Mouse (Mus musculus) macrophage (primary cell): Measurements from ENCODE around the gene Glmp. TPM values are rescaled to one million over a fixed set of nuclear protein-coding genes. Genes with fewer than 3 reads are reported as not detected.

ENCODE experiments used
- H3K27ac ChIP-seq: fragments of 350-480 bp; formaldehyde crosslinking; 2 replicates; pipeline ENCODE4 v1.9.0; 2021
- H3K36me3 ChIP-seq: fragments of 350-480 bp; formaldehyde crosslinking; 2 replicates; pipeline ENCODE4 v1.9.0; 2021; ENCODE audit errors: inconsistent target
- H3K4me3 ChIP-seq: fragments of 350-480 bp; formaldehyde crosslinking; 2 replicates; pipeline ENCODE4 v1.9.0; 2021; ENCODE audit errors: inconsistent target
- H3K79me2 ChIP-seq: fragments of 350-480 bp; formaldehyde crosslinking; 2 replicates; pipeline ENCODE4 v1.9.0; 2021; ENCODE audit errors: inconsistent target
- WGBS: methylation state at CpG from one replicate; pipeline ENCODE4 v1.1.7; 2026; ENCODE audit warnings: inconsistent platforms; ENCODE audit not compliant: missing documents; 5-methylcytosine and 5-hydroxymethylcytosine counted together
- polyA plus RNA-seq: library from polyadenylated mRNA; stranded (reverse); fragments of 250-400 nt; gene quantifications from 3 replicates; pipeline ENCODE4 v1.2.4, GENCODE M21; 2018; ENCODE audit warnings: inconsistent platforms

The Glmp gene
- polyA plus RNA-seq, 1 experiment from 2014 or later: 393 TPM

DNA sequence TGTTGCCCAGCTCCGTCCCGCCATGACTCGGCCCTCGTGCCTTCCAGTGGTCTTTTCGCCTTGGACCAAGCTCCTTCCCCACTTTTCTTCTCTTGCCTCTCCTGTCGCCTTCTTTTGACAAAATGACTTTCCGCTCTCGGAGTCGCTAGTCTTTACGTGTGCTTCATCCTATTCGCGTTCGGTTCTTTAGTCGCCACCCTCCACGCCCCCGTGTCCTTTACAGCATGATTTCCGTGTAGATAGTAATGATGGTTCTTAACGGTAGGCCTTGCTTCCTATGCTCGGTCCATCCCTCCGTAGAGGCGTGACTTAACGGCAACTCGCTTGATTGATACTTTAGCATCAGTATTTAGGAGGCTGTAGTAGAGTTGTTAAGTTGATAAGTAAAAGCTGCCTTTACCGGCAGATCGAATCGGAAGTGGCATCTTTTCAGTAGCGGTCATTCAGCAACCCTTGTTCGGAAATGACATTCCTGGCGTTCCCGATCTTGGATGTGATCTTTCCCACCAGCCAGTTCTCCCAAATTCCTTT, 27.4 kb upstream of the Glmp start:
- Histone ChIP-seq H3K4me3 (peak overlapping the region; percentile 100), H3K27ac (peak overlapping the region; percentile 82)
- under 1% methylated on average over 28 of the region's 30 CpGs for WGBS

DNA sequence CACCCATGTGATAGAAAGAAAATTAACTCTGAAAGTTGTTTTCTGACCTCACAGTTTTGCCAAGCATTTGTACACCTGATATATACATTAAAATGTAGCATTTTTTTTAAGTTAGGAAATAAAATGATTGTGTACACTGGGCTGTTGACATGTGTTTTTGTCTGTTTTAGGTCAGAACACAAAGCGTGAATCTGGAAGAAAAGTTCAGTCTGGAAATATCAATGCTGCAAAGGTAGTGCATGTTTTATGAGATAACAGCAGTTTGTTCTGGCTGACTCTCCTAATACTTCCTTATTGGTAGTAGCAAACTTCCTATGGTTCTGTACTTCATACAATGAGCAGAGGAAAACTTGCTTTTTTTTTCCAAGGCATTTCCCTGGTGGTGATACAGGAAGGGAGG, 25.7 kb upstream of the Glmp start:
- H3K27ac ChIP-seq: no peak overlapping the region
- 89% methylated on average over 1 of the region's 1 CpGs for WGBS
- H3K36me3 ChIP-seq: peaks cover 43% of the 10 kb centered on the region
- no peak overlapping the region for H3K4me3 ChIP-seq
- H3K79me2 ChIP-seq: peaks cover 37% of the 10 kb centered on the region

More for the DNA sequence above, 27.4 kb upstream of the Glmp start:
- peaks cover 37% of the 10 kb centered on the region for H3K79me2 ChIP-seq
- peaks cover 25% of the 10 kb centered on the region for H3K36me3 ChIP-seq

DNA sequence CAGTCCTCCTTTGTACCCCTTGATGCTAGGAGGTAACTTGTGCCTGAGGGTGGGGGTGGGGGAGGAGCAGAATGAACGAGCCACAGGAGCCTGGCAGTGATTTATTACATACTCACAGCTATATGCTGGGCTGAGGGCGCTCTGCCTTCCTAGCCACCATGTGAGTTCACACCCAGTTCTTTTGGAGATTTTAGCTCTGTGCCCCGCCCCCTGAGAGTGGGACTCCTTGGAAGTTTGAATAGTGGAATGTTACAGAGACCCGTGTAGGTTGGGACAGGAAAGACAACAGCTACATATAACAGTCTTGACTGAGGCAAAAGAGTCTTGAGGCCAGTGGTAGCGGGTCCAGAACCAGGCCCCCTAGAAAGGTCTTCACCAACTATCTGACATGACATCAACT, 4.1 kb downstream of the Glmp start:
- WGBS: 84% methylated on average over 5 of the region's 5 CpGs
- H3K36me3 ChIP-seq: peaks cover 25% of the 10 kb centered on the region
- peaks cover 39% of the 10 kb centered on the region for H3K79me2 ChIP-seq
- H3K27ac ChIP-seq: no peak overlapping the region
- no peak overlapping the region for H3K4me3 ChIP-seq

DNA sequence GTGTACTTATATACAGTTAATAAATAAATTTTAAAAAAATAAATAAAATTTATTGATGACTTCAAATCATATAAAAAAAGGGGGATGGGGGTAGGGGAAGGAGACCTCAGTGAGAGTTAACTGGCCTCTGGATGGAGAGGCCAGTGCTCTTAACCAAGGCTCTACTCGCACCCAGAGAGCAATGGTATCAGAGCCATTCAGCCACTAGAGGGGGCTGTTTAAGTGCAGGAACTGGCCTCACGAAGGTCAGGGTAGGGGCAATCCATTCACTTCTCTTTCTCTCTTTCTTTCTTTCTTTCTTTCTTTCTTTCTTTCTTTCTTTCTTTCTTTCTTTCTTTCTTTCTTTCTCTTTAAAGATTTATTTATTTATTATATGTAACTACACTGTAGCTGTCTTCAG, 6.5 kb downstream of the Glmp start:
- H3K4me3 ChIP-seq: no peak overlapping the region
- peaks cover 25% of the 10 kb centered on the region for H3K36me3 ChIP-seq
- H3K79me2 ChIP-seq: peaks cover 23% of the 10 kb centered on the region
- WGBS: 13% methylated on average over 2 of the region's 2 CpGs
- no peak overlapping the region for H3K27ac ChIP-seq

DNA sequence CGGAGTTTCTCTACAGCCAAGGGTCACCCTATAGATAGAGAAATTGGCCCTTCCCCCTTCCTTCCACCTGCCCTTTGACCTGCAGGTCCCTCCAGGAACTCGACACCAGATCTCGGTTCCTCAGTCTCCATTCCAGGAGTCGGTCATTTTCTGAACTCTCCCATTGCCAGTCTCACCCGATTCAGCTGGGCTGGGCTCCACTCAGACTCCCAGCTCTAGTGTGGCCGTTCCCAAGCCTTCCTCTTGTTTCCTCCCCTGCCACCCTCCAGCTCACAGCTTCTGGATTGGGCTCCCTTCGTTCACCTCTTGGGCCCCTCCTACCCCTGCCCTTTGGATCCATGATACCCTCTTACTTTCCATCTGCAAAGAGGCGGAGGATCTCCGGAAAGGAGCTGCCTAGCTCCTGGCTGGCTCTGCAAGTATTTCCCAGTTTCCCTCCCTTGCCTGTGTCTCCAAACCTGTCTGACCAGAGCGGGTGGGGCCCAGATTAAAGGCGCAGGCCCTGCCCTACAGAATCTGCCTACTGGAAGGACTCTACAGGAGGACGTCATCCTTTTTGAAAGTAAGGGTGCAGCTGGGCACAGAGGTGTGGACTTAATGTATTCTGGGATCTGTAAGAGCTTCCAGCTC, 9.3 kb downstream of the Glmp start:
- Histone ChIP-seq H3K27ac (no peak overlapping the region), H3K79me2 (peaks cover 20% of the 10 kb centered on the region), H3K36me3 (peaks cover 6% of the 10 kb centered on the region), H3K4me3 (no peak overlapping the region)
- 92% methylated on average over 12 of the region's 12 CpGs for WGBS

DNA sequence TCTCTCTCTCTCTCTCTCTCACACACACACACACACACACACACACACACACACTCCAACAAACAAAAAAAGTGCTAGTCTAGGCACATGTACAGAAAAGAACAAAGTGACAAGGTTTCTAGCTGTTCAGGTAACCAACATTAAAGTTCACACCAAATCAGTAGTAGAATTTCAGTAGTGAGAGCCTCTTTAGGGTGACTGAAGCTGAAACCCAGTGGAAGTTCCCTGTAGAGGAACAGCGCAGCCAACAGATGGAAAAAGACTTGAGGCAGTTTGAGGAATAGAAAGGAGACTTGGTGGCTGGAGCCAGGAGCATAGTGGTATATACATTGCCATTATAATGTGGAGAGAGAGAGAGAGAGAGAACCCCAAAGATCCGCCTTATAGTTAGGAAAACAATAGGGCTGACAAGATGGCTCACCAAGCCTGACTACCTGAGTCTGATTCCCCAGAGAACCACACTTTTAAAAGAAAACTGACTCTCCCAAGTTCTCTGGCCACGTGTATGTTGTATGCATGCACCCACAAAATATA, 10.1 kb downstream of the Glmp start:
- no peaks in the 10 kb centered on the region for H3K36me3 ChIP-seq
- peak overlapping the region; percentile 89 for H3K27ac ChIP-seq

DNA sequence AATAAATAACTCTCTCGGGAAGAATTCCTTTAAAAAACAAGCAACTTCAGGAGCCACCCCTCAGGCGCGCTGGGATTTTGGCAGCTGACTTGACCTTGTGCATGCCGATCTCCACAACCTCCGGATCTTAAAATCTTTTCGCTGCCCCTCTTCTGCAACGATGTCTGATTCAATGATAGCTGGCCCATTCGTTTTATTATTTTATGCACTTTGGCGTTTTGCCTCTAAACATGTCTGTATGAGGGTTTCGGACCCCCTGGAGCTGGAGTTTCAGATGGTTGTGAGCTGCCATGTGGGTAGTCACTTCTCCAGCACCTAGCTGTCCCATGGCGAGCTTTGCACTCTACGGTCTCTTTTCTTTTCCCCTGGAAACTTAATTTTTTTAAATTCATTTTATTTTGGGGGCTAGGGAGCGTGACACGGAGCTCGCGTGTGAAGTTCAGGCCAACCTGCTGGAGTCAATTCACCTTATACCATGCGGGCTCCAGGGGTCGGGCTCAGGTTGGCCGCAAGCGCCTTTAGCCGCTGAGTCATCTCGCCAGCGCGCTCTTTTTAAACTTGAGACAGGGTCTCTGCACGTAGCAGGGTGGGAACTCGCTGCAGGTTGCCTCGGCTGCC, 10.7 kb downstream of the Glmp start:
- under 1% methylated on average over 27 of the region's 27 CpGs for WGBS
- Histone ChIP-seq H3K4me3 (peak overlapping the region; percentile 91), H3K36me3 (no peaks in the 10 kb centered on the region), H3K27ac (peak overlapping the region; percentile 89), H3K79me2 (peaks cover 34% of the 10 kb centered on the region)

More for the DNA sequence above, 10.1 kb downstream of the Glmp start:
- 12% methylated on average over 3 of the region's 3 CpGs for WGBS
- peak overlapping the region; percentile 91 for H3K4me3 ChIP-seq
- peaks cover 29% of the 10 kb centered on the region for H3K79me2 ChIP-seq

DNA sequence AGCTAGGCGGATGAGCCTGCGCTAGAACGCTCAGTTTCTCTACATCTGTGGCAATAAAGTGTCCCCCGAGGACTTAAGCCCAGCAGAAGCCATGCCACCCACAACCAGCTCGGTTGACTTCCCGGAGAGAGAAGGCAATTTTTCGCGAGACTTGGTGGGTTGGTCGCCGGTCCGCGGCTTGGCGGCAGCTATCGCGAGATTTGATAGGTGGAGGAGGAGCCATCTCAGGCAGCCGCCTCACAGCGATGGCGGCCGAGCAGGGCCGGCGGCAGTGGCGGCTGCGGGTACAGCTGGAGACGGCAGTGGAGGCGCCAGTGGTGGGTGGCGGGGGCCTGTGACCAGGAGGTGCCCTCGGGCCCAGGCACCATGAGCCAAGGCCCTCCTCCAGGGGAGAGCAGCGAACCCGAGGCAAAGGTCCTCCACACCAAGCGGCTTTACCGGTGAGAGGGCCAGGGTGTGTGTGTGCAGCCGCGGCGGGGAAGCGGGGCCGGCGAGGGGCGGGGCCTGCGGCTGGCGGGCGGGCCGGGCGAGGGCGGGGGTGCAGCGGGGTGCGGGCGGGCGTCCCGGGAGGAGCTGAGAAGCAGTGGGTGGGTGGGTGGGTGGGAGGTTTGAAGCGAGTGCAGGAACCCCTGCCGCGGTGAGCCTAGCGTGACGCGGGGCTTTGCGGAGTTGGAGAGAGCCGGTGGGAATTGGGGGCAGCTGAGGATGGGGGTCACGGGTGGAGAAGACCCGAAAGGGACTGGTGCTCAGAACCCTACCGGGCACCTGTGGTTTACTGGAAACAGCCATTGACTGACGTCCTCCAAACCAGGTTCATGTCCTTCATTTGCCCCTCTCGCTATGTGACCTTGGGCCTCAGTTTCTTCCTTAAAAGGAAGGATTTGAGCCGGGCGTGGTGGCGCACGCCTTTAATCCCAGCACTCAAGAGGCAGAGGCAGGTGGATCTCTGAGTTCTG, 11.5 kb downstream of the Glmp start, which contains the start of the genes Tmem79 and Smg5:
Gene Tmem79 (minus strand): TSS at position 91 of the 956 bp plus-strand sequence.
Gene Smg5 (plus strand): TSS at position 203 of the 956 bp plus-strand sequence.
- Histone ChIP-seq H3K79me2 (peaks cover 42% of the 10 kb centered on the region), H3K4me3 (peak within 1 kb of the TSS; percentile 91), H3K27ac (peak within 1 kb of the TSS; percentile 89), H3K36me3 (no peaks in the 10 kb centered on the region)
- WGBS: 3% methylated on average over 66 of the region's 66 CpGs

DNA sequence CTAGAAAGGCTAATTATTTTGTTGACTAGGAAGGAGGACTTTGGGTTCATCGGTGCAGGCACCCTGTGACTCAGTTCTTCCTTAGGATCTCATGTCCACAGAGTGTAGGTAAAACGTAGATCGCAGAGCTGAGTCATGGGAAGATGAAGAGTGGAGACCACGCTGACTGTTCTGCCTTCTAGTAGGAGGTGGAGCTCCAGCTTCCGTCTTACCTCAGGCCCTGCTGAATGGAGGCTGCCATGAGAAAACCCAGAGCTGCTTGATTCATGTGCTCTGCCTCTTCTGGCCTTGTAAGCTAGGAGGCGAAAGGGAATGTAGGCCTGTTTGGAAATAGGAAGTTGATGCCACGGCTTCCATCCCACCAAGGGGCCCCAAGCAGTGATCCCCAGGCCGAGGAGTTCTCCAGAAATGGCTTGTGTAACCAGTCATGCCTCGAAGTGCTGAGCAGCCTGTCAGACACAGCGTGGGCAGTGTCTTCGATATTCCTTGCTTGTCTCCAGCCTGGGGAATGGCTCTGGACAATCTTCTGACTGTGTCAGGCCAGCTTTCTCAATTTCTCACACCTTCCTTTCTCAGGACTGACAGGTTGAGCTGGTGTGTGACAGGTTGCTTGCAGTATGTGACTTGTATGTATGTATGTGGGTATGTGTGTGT, 12.7 kb downstream of the Glmp start:
- H3K4me3 ChIP-seq: peak overlapping the region; percentile 91
- peak overlapping the region; percentile 78 for H3K27ac ChIP-seq

DNA sequence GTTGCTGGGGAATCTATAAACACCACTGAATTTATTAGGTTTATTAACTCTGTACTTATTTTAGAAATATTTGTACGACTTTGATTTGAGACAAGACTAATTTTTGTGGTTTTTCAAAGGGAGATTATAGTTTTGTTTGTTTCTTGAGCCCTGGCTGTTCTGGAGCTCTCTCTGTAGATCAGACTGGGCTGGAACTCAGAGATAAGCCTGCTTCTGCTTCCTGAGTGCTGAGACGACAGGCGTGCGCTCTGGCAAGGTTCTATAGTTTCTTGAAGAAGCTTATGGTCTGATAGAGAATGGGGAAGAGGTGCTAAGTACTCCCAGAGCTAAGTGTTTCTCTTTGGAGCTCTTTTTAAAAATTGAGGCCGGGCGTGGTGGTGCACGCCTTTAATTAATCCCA, 13.5 kb downstream of the Glmp start:
- Histone ChIP-seq H3K27ac (peak overlapping the region; percentile 78; the same call in 1 of the 2 replicates), H3K4me3 (no peak overlapping the region), H3K36me3 (peaks cover 17% of the 10 kb centered on the region), H3K79me2 (peaks cover 51% of the 10 kb centered on the region)
- 50% methylated on average over 6 of the region's 7 CpGs for WGBS

More for the DNA sequence above, 12.7 kb downstream of the Glmp start:
- WGBS: 3% methylated on average over 11 of the region's 11 CpGs
- peaks cover 9% of the 10 kb centered on the region for H3K36me3 ChIP-seq
- peaks cover 51% of the 10 kb centered on the region for H3K79me2 ChIP-seq

DNA sequence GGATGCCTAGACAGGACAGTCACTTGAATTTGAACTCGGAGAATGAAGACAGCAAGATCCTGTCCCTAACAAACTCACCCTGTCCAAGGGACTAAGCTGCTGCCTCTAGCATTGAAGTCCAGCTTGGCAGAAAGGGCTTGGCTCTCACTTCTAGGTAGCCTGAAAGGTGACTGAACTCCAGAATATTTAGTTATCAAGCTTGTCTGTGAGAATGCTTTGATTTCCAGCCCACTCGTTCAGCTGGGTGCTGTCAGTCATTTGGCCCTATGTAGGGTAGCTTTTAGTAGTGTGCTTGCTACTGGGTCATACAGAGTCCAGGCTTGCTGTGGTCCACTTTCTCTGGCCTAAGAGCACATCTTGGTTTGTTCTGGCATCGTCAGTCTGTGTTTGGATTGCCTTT, 14.2 kb downstream of the Glmp start:
- Histone ChIP-seq H3K27ac (no peak overlapping the region), H3K4me3 (no peak overlapping the region), H3K79me2 (peaks cover 51% of the 10 kb centered on the region), H3K36me3 (peaks cover 24% of the 10 kb centered on the region)
- WGBS: 100% methylated on average over 3 of the region's 3 CpGs

DNA sequence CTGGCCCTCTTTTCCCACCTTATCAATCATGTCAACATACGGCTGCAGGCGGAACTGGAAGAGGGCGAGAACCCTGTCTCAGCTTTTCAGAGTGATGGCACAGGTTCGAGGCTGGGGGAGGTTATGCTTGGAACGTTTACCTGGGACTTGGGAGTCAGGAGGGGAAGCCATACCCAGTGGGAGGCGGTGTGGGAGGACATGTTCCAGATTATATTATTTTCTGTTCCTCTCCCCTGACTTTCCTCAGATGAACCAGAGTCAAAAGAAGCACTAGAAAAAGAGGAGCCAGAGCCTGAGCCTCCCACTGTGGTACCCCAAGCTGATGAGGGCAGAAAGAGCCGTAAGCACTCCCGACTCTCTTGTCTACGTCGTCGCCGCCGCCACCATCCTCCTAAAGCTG, 25.9 kb downstream of the Glmp start:
- Histone ChIP-seq H3K36me3 (peaks cover 98% of the 10 kb centered on the region), H3K27ac (no peak overlapping the region), H3K4me3 (no peak overlapping the region), H3K79me2 (no peaks in the 10 kb centered on the region)
- WGBS: 95% methylated on average over 13 of the region's 13 CpGs

DNA sequence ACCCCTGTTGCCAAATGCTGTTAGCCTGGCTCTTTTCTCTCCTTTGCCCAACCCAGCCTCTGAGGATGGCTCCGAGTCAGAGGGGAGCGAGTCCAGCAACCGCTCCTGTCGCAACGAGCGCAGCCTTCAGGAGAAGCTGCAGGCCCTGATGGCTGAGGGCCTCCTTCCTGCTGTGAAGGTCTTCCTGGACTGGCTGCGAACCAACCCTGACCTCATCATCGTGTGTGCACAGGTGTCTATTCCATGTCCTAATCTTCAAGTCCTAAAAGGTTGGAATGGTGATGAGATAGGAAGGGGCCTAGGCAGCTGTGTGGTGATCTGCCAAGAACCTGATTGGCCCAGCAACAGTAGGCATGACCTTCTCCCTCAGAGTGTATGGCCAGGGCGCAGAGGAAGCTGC, 28.1 kb downstream of the Glmp start:
- Histone ChIP-seq H3K4me3 (no peak overlapping the region), H3K79me2 (no peaks in the 10 kb centered on the region), H3K27ac (no peak overlapping the region), H3K36me3 (peaks cover 97% of the 10 kb centered on the region)
- 94% methylated on average over 6 of the region's 9 CpGs for WGBS
